Mouse (Mus musculus) CD4-positive helper T cell, adult 2 months (primary cell): ENCODE data around the gene Acnat1.
A peak's percentile ranks its signal among the peaks of the same experiment; 100 is the strongest.
"Not testable (repeated sequence)": the region's sequence is repeated elsewhere in the genome, so short reads cannot be mapped to it uniquely, and the experiment has no call there.

Experiments
- DNase-seq: peaks from one replicate; pipeline ENCODE4 v3.0.0-alpha.2; 2012; ENCODE audit warnings: low read depth, missing footprints, low spot score

Acnat1 gene

GRCm38 (mm10) chr4:49473435-49474100, at the start of gene Acnat1:
Gene Acnat1 (minus strand): TSS chr4:49473912.
- DNase-seq: no peak

GRCm38 (mm10) chr4:49522576-49522975, 48.9 kb upstream of the Acnat1 start:
- no peak for DNase-seq

GRCm38 (mm10) chr4:49521346-49521745, 47.6 kb upstream of the Acnat1 start:
- no peak for DNase-seq

- peak; percentile 97 for DNase-seq
Measured at GRCm38 (mm10) chr4:49520572-49521340, 47.0 kb upstream of the Acnat1 start, which contains the start of the genes Mrpl50 and Zfp189. Gene Mrpl50 (minus strand): TSS chr4:49521093. Gene Zfp189 (plus strand): TSS chr4:49521176.

GRCm38 (mm10) chr4:49519476-49519875, 45.8 kb upstream of the Acnat1 start:
- DNase-seq: no peak

DNA sequence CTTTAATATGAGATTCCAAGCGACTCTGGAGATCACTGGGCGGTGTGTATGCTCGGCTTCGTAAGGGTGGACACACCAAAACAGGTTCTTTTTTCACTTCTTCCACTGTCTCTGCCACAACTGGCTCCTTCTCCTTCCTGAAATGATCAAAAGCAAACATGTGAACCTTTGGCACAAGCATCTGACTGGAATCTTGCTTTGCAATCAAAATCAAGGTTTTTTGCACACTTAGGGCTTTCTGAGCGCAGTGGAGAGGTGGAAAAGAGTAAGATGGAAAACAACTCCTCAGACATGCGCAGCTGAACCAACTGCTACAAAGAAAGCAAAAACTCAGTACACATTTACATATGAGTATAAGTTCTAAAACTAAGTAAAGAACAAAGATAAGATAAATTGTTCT, 40.7 kb upstream of the Acnat1 start:
- DNase-seq: no peak

DNA sequence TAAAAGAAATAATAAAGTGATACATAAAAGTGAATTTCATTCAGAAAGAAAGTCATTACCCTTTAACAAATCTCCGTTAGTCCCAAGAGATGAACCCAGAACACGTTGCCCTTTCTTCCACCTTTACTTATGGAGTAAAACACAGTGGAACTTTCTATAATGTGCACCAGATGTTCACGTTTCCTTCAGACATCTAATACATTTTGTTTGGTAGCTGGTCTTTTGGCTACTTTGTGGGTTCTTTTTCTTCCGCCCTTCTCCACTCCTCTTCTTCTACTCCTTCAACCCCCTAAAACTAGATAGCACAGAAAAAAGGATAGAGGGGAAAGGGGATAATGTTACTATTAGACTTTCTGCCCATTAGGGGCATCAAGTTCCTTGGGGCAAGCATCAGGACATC, 38.9 kb upstream of the Acnat1 start:
- DNase-seq: no peak

DNA sequence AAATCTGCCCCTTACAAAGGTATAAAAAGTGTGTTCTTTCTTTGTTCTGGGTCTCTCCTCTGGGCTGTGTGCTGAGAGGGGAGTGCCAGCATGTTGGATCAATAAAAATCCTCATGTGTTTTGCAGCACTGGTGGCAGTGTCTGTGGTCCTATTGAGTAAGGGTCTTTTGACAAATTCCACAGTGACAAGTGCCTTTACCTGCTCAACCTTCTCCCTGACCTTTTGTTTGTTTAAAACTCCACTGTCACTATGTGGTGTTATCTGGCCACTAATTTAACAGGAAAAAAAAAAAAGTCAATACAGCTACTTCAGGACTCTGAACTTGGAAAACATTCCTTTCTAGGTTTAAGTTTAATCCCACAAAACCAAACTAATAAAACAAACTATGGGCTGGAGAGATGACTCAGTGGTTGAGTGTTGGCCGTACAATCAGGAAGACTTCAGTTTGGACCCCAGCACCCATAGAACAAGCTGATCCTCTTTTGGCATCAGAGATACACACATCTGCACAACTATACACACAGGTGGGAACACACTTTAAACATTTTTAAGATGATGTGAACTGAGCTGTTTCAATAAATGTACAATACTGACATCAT, 36.6 kb upstream of the Acnat1 start:
- not testable (repeated sequence) for DNase-seq

GRCm38 (mm10) chr4:49509183-49509582, 35.5 kb upstream of the Acnat1 start:
- no peak for DNase-seq

- DNase-seq: no peak
Measured at GRCm38 (mm10) chr4:49506386-49506785, 32.7 kb upstream of the Acnat1 start, which contains the start of gene Baat. Gene Baat (minus strand): TSS chr4:49506557.

DNA sequence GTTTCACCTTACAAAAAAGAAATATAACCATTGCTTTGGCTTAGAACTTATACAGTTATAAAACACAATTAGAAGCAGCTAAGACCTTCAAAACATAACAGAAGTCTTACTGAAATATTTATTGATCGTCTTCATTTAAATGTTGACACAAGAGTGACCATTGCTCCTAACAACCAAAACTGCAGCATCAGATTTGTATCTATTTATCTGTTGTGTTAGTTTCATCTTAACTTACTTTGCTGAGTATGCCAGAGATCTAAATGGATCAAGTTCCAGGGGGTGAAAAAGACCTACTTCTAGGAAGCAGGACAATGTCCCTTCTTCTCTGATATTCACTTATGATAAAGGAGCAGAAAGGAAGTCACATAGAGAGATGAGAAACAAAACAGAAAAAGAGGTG, 29.9 kb upstream of the Acnat1 start:
- DNase-seq: no peak

GRCm38 (mm10) chr4:49485934-49486650, 12.4 kb upstream of the Acnat1 start:
- not testable (repeated sequence) for DNase-seq

DNA sequence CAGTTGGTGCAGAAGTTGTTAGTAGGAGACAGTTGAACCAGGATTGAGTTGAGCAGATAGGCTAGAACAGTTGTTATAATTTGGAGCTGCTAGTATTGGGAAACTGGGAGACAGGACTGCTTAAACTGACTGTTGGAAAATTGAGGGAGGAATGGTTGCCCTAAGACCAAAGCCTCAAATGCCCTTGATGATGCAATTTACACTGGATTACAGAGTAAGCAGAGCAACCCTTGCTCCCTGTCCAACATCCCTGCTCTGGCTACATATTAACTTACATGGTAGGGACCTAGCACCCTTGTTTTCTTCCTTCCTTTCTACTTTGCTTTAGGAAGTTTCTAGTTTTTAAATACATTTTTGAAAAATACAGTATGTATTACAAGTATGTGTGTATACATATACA, 11.7 kb upstream of the Acnat1 start:
- DNase-seq: no peak

GRCm38 (mm10) chr4:49480896-49481295, 7.2 kb upstream of the Acnat1 start:
- DNase-seq: no peak

DNA sequence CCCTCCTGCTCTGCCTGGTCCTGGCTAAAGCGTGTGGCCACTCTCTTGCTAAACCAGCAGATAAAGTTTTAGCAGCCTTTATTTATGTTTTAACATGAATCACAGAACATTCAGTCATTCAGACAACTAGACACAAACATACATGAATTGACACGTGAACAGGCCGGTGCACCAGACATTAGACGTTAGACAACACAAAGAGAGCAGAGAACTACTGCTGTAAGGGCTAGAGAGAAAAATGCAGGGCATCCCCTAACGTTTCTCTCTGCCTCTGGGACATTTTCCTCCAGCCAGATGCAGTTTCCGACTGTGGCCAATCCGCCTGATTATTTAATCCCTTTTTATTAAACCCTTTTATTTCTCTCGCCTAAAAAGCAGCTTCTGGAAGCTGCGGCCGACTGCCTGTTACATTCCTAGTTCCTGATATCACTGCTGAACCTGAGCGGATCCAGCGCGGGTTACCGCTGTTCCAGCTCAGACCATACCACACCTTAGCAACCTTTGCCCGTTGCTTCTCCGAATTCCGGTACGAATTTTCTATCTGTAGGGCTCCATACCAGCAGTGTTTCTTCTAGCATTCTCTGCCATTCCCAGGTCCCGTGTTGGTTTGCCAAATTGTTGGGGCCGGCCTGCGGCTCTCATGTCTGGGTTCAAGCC, 6.5 kb upstream of the Acnat1 start:
- DNase-seq: no peak

GRCm38 (mm10) chr4:49479035-49479434, 5.3 kb upstream of the Acnat1 start:
- not testable (repeated sequence) for DNase-seq

- DNase-seq: no peak
Measured at GRCm38 (mm10) chr4:49478118-49478877, 4.6 kb upstream of the Acnat1 start.

- DNase-seq: no peak
Measured at GRCm38 (mm10) chr4:49474583-49474982, 871 bp upstream of the Acnat1 start.

- no peak for DNase-seq
Measured at GRCm38 (mm10) chr4:49469435-49470151, 4.1 kb downstream of the Acnat1 start.

DNA sequence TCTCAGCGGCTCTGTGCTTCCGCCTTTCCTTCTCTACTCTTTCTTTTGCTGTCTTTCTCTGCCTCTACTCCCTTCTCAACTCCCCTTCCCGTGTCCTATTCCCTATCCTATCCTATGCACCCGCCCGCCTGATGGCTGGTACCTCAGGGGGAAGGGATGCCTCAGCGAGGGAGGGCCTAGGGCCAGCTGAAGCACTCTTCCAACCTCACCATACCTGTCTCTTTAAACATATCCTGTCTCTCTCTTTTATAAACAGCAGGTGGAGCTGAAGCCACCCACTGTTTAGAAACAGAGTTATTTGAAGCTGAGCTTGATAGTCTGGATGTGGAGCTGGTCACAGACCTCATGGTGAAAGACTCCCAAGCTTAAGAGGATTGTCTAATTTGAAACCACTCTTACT, 6.4 kb downstream of the Acnat1 start:
- DNase-seq: no peak
